Mouse (Mus musculus) bone marrow macrophage, adult 2 months (primary cell): ENCODE measurements around the gene Fsd2.

Source experiments
- CTCF ChIP-seq: IDR thresholded peaks from 2 replicates; pipeline ENCODE4 v1.5.1; 2012; ENCODE audit warnings: low read depth, mild to moderate bottlenecking, low read length, moderate library complexity
- POLR2A ChIP-seq: IDR thresholded peaks from 2 replicates; pipeline ENCODE4 v1.6.1; 2012; ENCODE audit warnings: mild to moderate bottlenecking, low read depth, low read length, borderline replicate concordance

GRCm38 (mm10) chr7:81595056-81595455, 28.3 kb upstream of the Fsd2 start:
- TF ChIP-seq CTCF, result no peak
- TF ChIP-seq POLR2A, result no peak
